Mouse (Mus musculus): Measurements from ENCODE around the gene Fam214b. TPM values are rescaled to one million over a fixed set of nuclear protein-coding genes. Genes with fewer than 3 reads are reported as not detected.

The Fam214b gene
- total and polyA plus RNA-seq, 2 experiments from 2014 or later = 13.4 to 15.9 TPM

- H3K4me2 ChIP-seq (ENCODE audit: low read depth, low read length) = peak overlapping the region; percentile 99
- TF ChIP-seq EP300 (IDR thresholded peaks at IDR 0.05; ENCODE audit: low read depth) = no peak
- no peak for TF ChIP-seq CTCF (IDR thresholded peaks at IDR 0.05; ENCODE audit: low read depth)
- peaks cover 23% of the 10 kb centered on the region for H3K4me1 ChIP-seq (ENCODE audit: control insufficient read depth, insufficient read depth)
- H3K27ac ChIP-seq (ENCODE audit: low read depth) = peak overlapping the region; percentile 88
- ATAC-seq (ENCODE audit: insufficient read depth, low read depth) (0 out of 2 replicates have a peak, but pooled peaks have one; percentile 3), DNase-seq (ENCODE audit: low spot score) (peak; percentile 30)
- peak overlapping the region; percentile 89 for H3K4me3 ChIP-seq (ENCODE audit: low read depth, low read length)
- peak overlapping the region; percentile 91 for H3K9ac ChIP-seq (replicated peaks; ENCODE audit: low read depth, low read length)
- no peaks in the 10 kb centered on the region for H3K9me3 ChIP-seq (replicated peaks; ENCODE audit: control insufficient read depth, low read length)
- WGBS = 44% methylated on average over 15 of the region's 15 CpGs
- H3K27me3 ChIP-seq (ENCODE audit: control insufficient read depth, insufficient read depth, low read length) = no peaks in the 10 kb centered on the region
- peaks cover 26% of the 10 kb centered on the region for H3K36me3 ChIP-seq (replicated peaks; ENCODE audit: control insufficient read depth, insufficient read depth, low read length)
Measured at GRCm38 (mm10) chr4:43038567-43039495, 7.2 kb downstream of the Fam214b start.

GRCm38 (mm10) chr4:43037860-43038566, 8.0 kb downstream of the Fam214b start:
- H3K27ac ChIP-seq (ENCODE audit: low read depth) = no peak overlapping the region
- H3K9ac ChIP-seq (replicated peaks; ENCODE audit: low read depth, low read length) = no peak overlapping the region

DNA sequence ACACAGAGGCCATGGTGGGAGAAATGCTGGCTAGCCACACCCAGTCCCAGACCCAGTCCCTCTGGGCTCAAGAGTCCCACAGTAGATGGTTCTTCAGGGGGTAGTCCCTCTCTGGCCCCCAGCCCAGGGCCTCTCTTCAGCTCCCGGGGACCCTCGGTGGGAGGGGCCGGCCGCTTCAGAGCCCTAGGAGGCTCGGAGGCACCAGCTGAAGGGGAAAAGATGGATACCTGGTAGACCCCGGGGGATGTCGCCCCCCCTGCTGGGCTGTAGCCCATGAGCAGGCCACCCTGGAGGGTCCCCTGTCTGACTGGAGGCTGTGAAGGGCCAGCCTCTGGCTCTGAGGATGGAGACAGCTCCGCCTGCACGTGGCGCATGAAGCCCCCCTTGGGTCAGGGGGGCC, 9.7 kb downstream of the Fam214b start:
- no peak overlapping the region for H3K9ac ChIP-seq (replicated peaks; ENCODE audit: low read depth, low read length)
- peaks cover 34% of the 10 kb centered on the region for H3K36me3 ChIP-seq (replicated peaks; ENCODE audit: control insufficient read depth, insufficient read depth, low read length)
- H3K9me3 ChIP-seq (replicated peaks; ENCODE audit: control insufficient read depth, low read length) = no peaks in the 10 kb centered on the region
- H3K4me1 ChIP-seq (ENCODE audit: control insufficient read depth, insufficient read depth) = peaks cover 26% of the 10 kb centered on the region
- no peaks in the 10 kb centered on the region for H3K27me3 ChIP-seq (ENCODE audit: control insufficient read depth, insufficient read depth, low read length)
- DNase-seq (ENCODE audit: low spot score) (no peak), ATAC-seq (ENCODE audit: insufficient read depth, low read depth) (no peak)
- TF ChIP-seq EP300 (IDR thresholded peaks at IDR 0.05; ENCODE audit: low read depth) (no peak), CTCF (IDR thresholded peaks at IDR 0.05; ENCODE audit: low read depth) (no peak)
- H3K27ac ChIP-seq (ENCODE audit: low read depth) = no peak overlapping the region
- WGBS = 88% methylated on average over 10 of the region's 10 CpGs
- H3K4me2 ChIP-seq (ENCODE audit: low read depth, low read length) = no peak overlapping the region
- no peak overlapping the region for H3K4me3 ChIP-seq (ENCODE audit: low read depth, low read length)

More at GRCm38 (mm10) chr4:43037860-43038566, 8.0 kb downstream of the Fam214b start:
- WGBS = 26% methylated on average over 4 of the region's 4 CpGs
- no peak overlapping the region for H3K4me3 ChIP-seq (ENCODE audit: low read depth, low read length)
- no peak for ATAC-seq (ENCODE audit: insufficient read depth, low read depth)
- H3K4me1 ChIP-seq (ENCODE audit: control insufficient read depth, insufficient read depth) = peaks cover 22% of the 10 kb centered on the region
- peak overlapping the region; percentile 99; the same call in 1 of the 2 replicates for H3K4me2 ChIP-seq (ENCODE audit: low read depth, low read length)
- H3K27me3 ChIP-seq (ENCODE audit: control insufficient read depth, insufficient read depth, low read length) = no peaks in the 10 kb centered on the region
- DNase-seq (ENCODE audit: low spot score) = no peak
- no peaks in the 10 kb centered on the region for H3K9me3 ChIP-seq (replicated peaks; ENCODE audit: control insufficient read depth, low read length)
- TF ChIP-seq EP300 (IDR thresholded peaks at IDR 0.05; ENCODE audit: low read depth) (no peak), CTCF (IDR thresholded peaks at IDR 0.05; ENCODE audit: low read depth) (no peak)
- H3K36me3 ChIP-seq (replicated peaks; ENCODE audit: control insufficient read depth, insufficient read depth, low read length) = peaks cover 34% of the 10 kb centered on the region

DNA sequence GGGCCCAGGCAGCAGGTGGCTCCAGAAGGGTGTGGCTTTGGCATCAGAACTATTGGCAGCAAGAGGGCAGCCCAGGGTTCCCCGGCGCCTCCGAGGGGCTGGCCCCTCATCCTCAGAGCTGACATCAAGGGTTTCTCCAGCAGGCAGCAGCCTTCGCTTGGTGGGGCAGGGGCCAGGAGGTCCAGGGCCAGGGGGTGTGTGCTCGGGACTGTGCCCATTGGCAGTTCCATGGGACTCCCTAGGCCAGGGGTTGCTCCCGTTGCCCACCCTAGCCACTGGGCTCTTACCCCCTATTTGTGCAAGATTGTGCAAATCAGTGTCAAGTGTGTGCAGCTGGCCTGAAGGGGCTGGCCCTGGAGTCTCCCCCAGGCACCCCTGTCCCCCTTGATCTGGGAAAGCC, 10.2 kb downstream of the Fam214b start:
- no peaks in the 10 kb centered on the region for H3K9me3 ChIP-seq (replicated peaks; ENCODE audit: control insufficient read depth, low read length)
- no peak overlapping the region for H3K9ac ChIP-seq (replicated peaks; ENCODE audit: low read depth, low read length)
- no peak overlapping the region for H3K4me2 ChIP-seq (ENCODE audit: low read depth, low read length)
- no peak overlapping the region for H3K27ac ChIP-seq (ENCODE audit: low read depth)
- 84% methylated on average over 6 of the region's 6 CpGs for WGBS
- DNase-seq (ENCODE audit: low spot score) (no peak), ATAC-seq (ENCODE audit: insufficient read depth, low read depth) (no peak)
- no peak overlapping the region for H3K4me3 ChIP-seq (ENCODE audit: low read depth, low read length)
- H3K27me3 ChIP-seq (ENCODE audit: control insufficient read depth, insufficient read depth, low read length) = no peaks in the 10 kb centered on the region
- no peak for TF ChIP-seq EP300 (IDR thresholded peaks at IDR 0.05; ENCODE audit: low read depth)
- TF ChIP-seq CTCF (IDR thresholded peaks at IDR 0.05; ENCODE audit: low read depth) = no peak
- peaks cover 34% of the 10 kb centered on the region for H3K36me3 ChIP-seq (replicated peaks; ENCODE audit: control insufficient read depth, insufficient read depth, low read length)
- peaks cover 26% of the 10 kb centered on the region for H3K4me1 ChIP-seq (ENCODE audit: control insufficient read depth, insufficient read depth)

GRCm38 (mm10) chr4:43033481-43033880, 12.5 kb downstream of the Fam214b start:
- no peak for ATAC-seq (ENCODE audit: insufficient read depth, low read depth)
- Histone ChIP-seq H3K27me3 (ENCODE audit: control insufficient read depth, insufficient read depth, low read length) (no peaks in the 10 kb centered on the region), H3K9me3 (replicated peaks; ENCODE audit: control insufficient read depth, low read length) (no peaks in the 10 kb centered on the region), H3K4me1 (ENCODE audit: control insufficient read depth, insufficient read depth) (peaks cover 15% of the 10 kb centered on the region), H3K27ac (ENCODE audit: low read depth) (no peak overlapping the region), H3K36me3 (replicated peaks; ENCODE audit: control insufficient read depth, insufficient read depth, low read length) (peaks cover 45% of the 10 kb centered on the region), H3K9ac (replicated peaks; ENCODE audit: low read depth, low read length) (no peak overlapping the region; the same call in 1 of the 2 replicates), H3K4me2 (ENCODE audit: low read depth, low read length) (no peak overlapping the region), H3K4me3 (ENCODE audit: low read depth, low read length) (no peak overlapping the region)
- DNase-seq (ENCODE audit: low spot score) = no peak
- TF ChIP-seq EP300 (IDR thresholded peaks at IDR 0.05; ENCODE audit: low read depth) (no peak), CTCF (IDR thresholded peaks at IDR 0.05; ENCODE audit: low read depth) (no peak)
- 82% methylated on average over 14 of the region's 14 CpGs for WGBS
